Mouse (Mus musculus) forebrain, embryonic 11.5 days (tissue): Measurements from ENCODE around the gene Gm26558. TPM values are rescaled to one million over a fixed set of nuclear protein-coding genes. Genes with fewer than 3 reads are reported as not detected.

Source experiments
- ATAC-seq: fragments of 200-750 bp; cut with Nextera tagmentation; replicated peaks from 2 replicates; pipeline ENCODE4 v1.8.0; 2017; ENCODE audit warnings: moderate TSS enrichment; ENCODE audit not compliant: low FRiP score
- DNase-seq: peaks from one replicate; pipeline ENCODE4 v3.0.0-alpha.2; 2017; ENCODE audit warnings: low spot score
- H3K27ac ChIP-seq: fragments of 300-500 bp; sonication (generic); 2 replicates; pipeline ENCODE4 v1.5.1; 2014; ENCODE audit warnings: low read depth, low read length
- H3K27me3 ChIP-seq: fragments of 300-500 bp; sonication (generic); 2 replicates; pipeline ENCODE4 v1.6.1; 2014; ENCODE audit warnings: mild to moderate bottlenecking, low read length, mixed read lengths; ENCODE audit not compliant: control insufficient read depth, insufficient read depth
- H3K36me3 ChIP-seq: fragments of 300-500 bp; sonication (generic); 2 replicates; pipeline ENCODE4 v1.6.1; 2014; ENCODE audit warnings: mild to moderate bottlenecking, low read length, moderate library complexity, mixed read lengths; ENCODE audit not compliant: control insufficient read depth, insufficient read depth
- H3K4me1 ChIP-seq: fragments of 300-500 bp; sonication (generic); replicated peaks from 2 replicates; pipeline ENCODE4 v1.6.1; 2014; ENCODE audit warnings: low read length, mixed read lengths; ENCODE audit not compliant: control insufficient read depth, insufficient read depth
- H3K4me2 ChIP-seq: fragments of 300-500 bp; sonication (generic); 2 replicates; pipeline ENCODE4 v1.6.1; 2014; ENCODE audit warnings: low read depth, mild to moderate bottlenecking, low read length, moderate library complexity, mixed read lengths; ENCODE audit not compliant: severe bottlenecking
- H3K4me3 ChIP-seq: fragments of 300-500 bp; sonication (generic); 2 replicates; pipeline ENCODE4 v1.5.1; 2014; ENCODE audit warnings: low read depth, low read length
- H3K9ac ChIP-seq: fragments of 300-500 bp; sonication (generic); 2 replicates; pipeline ENCODE4 v1.6.1; 2014; ENCODE audit warnings: low read length
- H3K9me3 ChIP-seq: fragments of 300-500 bp; sonication (generic); 2 replicates; pipeline ENCODE4 v1.6.1; 2016; ENCODE audit warnings: low read length, mixed read lengths; ENCODE audit not compliant: control insufficient read depth
- WGBS: fragments of 180-500 bp; shearing (Covaris S2); extraction: QIAGEN DNeasy Blood & Tissue Kit; methylation state at CpG from one replicate; pipeline ENCODE4 v1.1.7; 2014; 5-methylcytosine and 5-hydroxymethylcytosine counted together
- polyA plus RNA-seq: library from polyadenylated mRNA; unstranded; fragments of >200 nt; fragmentation: Nextera tagmentation; extraction: Ambion mirVana; gene quantifications from 2 replicates; pipeline ENCODE4 v1.2.1, GENCODE M21; 2014

Gm26558 gene
- polyA plus RNA-seq, 1 experiment from 2014 or later = 4.2 TPM

- Histone ChIP-seq H3K27me3 (no peaks in the 10 kb centered on the region), H3K4me1 (no peaks in the 10 kb centered on the region; the same call in 1 of the 2 replicates), H3K9me3 (no peaks in the 10 kb centered on the region), H3K27ac (no peak overlapping the region), H3K4me2 (no peak overlapping the region), H3K36me3 (no peaks in the 10 kb centered on the region), H3K9ac (no peak overlapping the region), H3K4me3 (no peak overlapping the region)
- ATAC-seq (no peak), DNase-seq (no peak)
Measured at GRCm38 (mm10) chr2:70640968-70641367, 20.9 kb downstream of the Gm26558 start.

- H3K4me1 ChIP-seq = no peaks in the 10 kb centered on the region
- H3K9ac ChIP-seq = no peak overlapping the region
- WGBS = 88% methylated on average over 5 of the region's 5 CpGs
- no peak overlapping the region for H3K4me3 ChIP-seq
- H3K36me3 ChIP-seq = no peaks in the 10 kb centered on the region
- ATAC-seq = no peak
- H3K27me3 ChIP-seq = no peaks in the 10 kb centered on the region
- H3K27ac ChIP-seq = no peak overlapping the region
- no peak overlapping the region for H3K4me2 ChIP-seq
- no peak for DNase-seq
- H3K9me3 ChIP-seq = no peaks in the 10 kb centered on the region
Measured at GRCm38 (mm10) chr2:70634028-70634690, 27.7 kb downstream of the Gm26558 start.

GRCm38 (mm10) chr2:70632412-70632811 lies 29.5 kb downstream of the Gm26558 start:
- H3K4me1 ChIP-seq = no peaks in the 10 kb centered on the region
- no peak overlapping the region for H3K4me2 ChIP-seq
- H3K27me3 ChIP-seq = no peaks in the 10 kb centered on the region
- no peak overlapping the region for H3K4me3 ChIP-seq
- no peaks in the 10 kb centered on the region for H3K9me3 ChIP-seq
- 87% methylated on average over 1 of the region's 1 CpGs for WGBS
- DNase-seq (no peak), ATAC-seq (no peak)
- no peak overlapping the region for H3K27ac ChIP-seq
- H3K36me3 ChIP-seq = no peaks in the 10 kb centered on the region
- no peak overlapping the region for H3K9ac ChIP-seq

GRCm38 (mm10) chr2:70631321-70631720 lies 30.6 kb downstream of the Gm26558 start:
- Histone ChIP-seq H3K27me3 (no peaks in the 10 kb centered on the region), H3K9ac (no peak overlapping the region), H3K36me3 (no peaks in the 10 kb centered on the region), H3K4me2 (no peak overlapping the region), H3K4me3 (no peak overlapping the region), H3K9me3 (no peaks in the 10 kb centered on the region), H3K4me1 (no peaks in the 10 kb centered on the region), H3K27ac (no peak overlapping the region)
- 82% methylated on average over 1 of the region's 1 CpGs for WGBS
- DNase-seq = no peak
- ATAC-seq = no peak

GRCm38 (mm10) chr2:70629921-70630320 lies 32.0 kb downstream of the Gm26558 start:
- no peaks in the 10 kb centered on the region for H3K9me3 ChIP-seq
- no peak overlapping the region for H3K4me3 ChIP-seq
- 82% methylated on average over 3 of the region's 3 CpGs for WGBS
- no peak overlapping the region for H3K27ac ChIP-seq
- H3K4me1 ChIP-seq = no peaks in the 10 kb centered on the region
- no peaks in the 10 kb centered on the region for H3K36me3 ChIP-seq
- no peak for DNase-seq
- no peak overlapping the region for H3K9ac ChIP-seq
- no peak overlapping the region for H3K4me2 ChIP-seq
- no peak for ATAC-seq
- no peaks in the 10 kb centered on the region for H3K27me3 ChIP-seq

GRCm38 (mm10) chr2:70629339-70629761 lies 32.6 kb downstream of the Gm26558 start:
- Histone ChIP-seq H3K4me1 (no peaks in the 10 kb centered on the region), H3K4me2 (peak overlapping the region; percentile 5; the same call in 1 of the 2 replicates), H3K27me3 (no peaks in the 10 kb centered on the region), H3K9me3 (no peaks in the 10 kb centered on the region), H3K27ac (no peak overlapping the region), H3K36me3 (no peaks in the 10 kb centered on the region), H3K9ac (no peak overlapping the region), H3K4me3 (no peak overlapping the region)
- ATAC-seq (peak; percentile 49; the same call in 1 of the 2 replicates), DNase-seq (peak; percentile 58)
- 26% methylated on average over 10 of the region's 10 CpGs for WGBS

- Histone ChIP-seq H3K4me3 (no peak overlapping the region), H3K4me2 (no peak overlapping the region), H3K9ac (no peak overlapping the region), H3K4me1 (no peaks in the 10 kb centered on the region), H3K9me3 (no peaks in the 10 kb centered on the region), H3K27me3 (no peaks in the 10 kb centered on the region), H3K36me3 (no peaks in the 10 kb centered on the region), H3K27ac (no peak overlapping the region)
- ATAC-seq (no peak), DNase-seq (no peak)
- 93% methylated on average over 12 of the region's 12 CpGs for WGBS
Measured at GRCm38 (mm10) chr2:70628397-70628796, 33.5 kb downstream of the Gm26558 start.

- WGBS = 82% methylated on average over 7 of the region's 7 CpGs
- no peak for DNase-seq
- ATAC-seq = no peak
- H3K4me1 ChIP-seq = no peaks in the 10 kb centered on the region
- no peaks in the 10 kb centered on the region for H3K36me3 ChIP-seq
- H3K4me2 ChIP-seq = no peak overlapping the region
- H3K4me3 ChIP-seq = no peak overlapping the region
- H3K9ac ChIP-seq = no peak overlapping the region
- H3K9me3 ChIP-seq = no peaks in the 10 kb centered on the region
- H3K27me3 ChIP-seq = no peaks in the 10 kb centered on the region
- no peak overlapping the region for H3K27ac ChIP-seq
Measured at GRCm38 (mm10) chr2:70625761-70626160, 36.1 kb downstream of the Gm26558 start.

GRCm38 (mm10) chr2:70622244-70622643 lies 39.7 kb downstream of the Gm26558 start:
- H3K27ac ChIP-seq = no peak overlapping the region
- H3K9me3 ChIP-seq = no peaks in the 10 kb centered on the region
- H3K4me3 ChIP-seq = no peak overlapping the region
- no peak overlapping the region for H3K4me2 ChIP-seq
- H3K36me3 ChIP-seq = no peaks in the 10 kb centered on the region
- ATAC-seq (no peak), DNase-seq (no peak)
- no peaks in the 10 kb centered on the region for H3K4me1 ChIP-seq
- WGBS = 75% methylated on average over 4 of the region's 4 CpGs
- no peaks in the 10 kb centered on the region for H3K27me3 ChIP-seq
- no peak overlapping the region for H3K9ac ChIP-seq
